Mouse (Mus musculus): ENCODE measurements around the gene Gstz1.
"Not testable (repeated sequence)": the region's sequence is repeated elsewhere in the genome, so short reads cannot be mapped to it uniquely, and the experiment has no call there.

Gstz1 gene

DNA sequence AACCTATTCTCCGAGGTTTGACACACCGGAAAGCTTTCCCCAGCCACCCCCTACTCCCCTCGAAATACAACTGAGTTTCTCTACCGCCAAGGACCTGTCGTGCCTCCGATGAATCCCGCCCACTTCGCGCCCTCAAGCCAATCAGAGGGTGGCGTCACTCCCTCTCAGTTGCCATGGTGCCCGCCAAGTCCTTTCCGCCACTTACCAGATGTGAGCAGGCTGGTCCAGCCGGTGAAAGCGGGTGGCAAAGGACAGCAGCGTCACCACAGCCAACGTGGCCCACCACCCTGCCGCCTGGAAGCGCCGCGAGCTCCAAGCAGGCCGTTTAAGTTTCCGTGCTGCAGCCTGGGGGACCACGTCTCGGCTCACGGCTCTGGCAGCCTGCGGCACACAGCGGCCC lies at the start of gene Gstz1:
TSS of gene Gstz1 (plus strand) at position 200 of the 400 bp plus-strand sequence.
- in situ Hi-C loops (cut with MseI, MboI): no loop called here

DNA sequence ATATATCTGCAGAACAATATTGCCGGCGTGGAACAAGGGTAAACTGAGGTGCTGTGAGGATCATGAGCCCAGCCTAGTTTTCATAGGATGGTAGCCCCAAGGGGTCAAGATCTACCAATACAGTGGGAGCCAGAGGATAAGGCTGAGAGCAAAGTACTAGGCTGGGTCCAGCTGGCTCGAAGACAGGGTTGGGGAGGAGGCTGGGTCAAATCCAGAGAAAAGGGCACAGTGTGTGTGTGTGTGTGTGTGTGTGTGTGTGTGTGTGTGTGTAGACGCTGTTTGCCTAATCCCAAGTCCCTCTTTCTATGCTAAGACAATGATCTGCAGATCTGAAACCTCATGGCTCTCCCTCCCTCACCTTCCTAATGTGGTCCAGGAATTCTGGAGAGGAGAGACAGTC lies 46.6 kb upstream of the Gstz1 start:
- in situ Hi-C loops (cut with MseI, MboI): no loop called here

DNA sequence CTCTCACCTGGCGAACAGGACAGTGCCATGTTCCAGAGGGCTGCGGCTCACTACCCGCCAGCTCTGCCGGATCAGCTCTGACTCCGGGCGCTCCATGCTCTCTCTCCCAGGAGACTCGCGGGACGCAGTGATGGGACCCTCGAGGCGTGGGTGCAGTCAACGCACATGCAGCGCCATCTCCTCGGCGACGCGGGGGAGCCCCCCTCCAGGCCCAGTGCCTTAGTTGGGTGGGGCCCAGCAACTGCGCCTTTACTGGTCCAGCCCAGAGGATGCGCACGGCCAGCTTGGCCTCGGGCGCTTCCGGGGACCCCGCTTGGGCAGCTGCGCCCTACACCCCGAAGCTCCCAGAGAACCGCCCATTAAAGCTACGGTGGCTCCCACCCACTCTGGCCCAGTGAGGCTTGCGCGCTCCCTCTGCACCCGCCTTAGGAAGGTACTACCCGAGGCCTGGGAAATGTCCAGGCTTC lies 44.8 kb upstream of the Gstz1 start, which contains the start of gene Ngb:
TSS of gene Ngb (minus strand) at position 375 of the 467 bp plus-strand sequence.
- in situ Hi-C loops (cut with MseI, MboI): no loop called here

DNA sequence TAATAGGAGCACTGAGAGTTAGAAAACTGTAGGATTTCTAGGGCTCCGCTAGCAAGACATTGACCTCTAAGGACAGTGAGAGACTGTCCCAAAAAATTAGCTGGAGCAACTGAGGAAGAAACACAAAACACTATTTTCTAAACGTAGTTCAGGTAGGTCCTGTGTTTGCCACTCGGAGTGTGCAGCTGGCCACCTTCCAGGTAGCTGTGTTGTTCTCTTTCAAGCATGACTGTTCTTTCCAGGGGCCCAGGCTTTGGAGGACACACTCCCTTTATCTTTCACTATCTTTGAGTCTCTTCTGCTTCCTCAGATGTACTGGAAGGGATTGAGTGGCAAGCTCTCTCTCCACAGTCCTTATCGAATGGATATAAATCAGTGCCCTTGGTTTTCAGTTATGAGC lies 43.5 kb upstream of the Gstz1 start:
- in situ Hi-C loops (cut with MseI, MboI): no loop called here

DNA sequence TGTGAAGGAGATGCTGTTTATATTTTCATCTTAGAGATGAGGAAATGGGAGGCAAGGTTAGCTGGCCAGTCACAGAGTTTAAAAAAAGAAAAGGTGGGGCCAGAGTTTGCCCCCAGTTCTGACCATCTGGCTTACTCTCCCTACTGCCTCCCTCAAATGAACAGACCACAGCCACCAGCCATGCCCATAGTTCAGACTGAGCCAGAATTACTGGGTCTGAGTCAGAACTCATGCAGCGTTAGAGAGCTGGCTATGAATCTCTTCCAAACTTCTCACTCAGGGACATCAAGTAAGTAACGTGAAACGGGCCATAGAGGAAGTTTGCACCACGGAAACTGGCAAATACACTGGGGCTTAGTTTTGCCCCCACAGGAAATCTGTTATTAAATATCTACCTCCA lies 42.2 kb upstream of the Gstz1 start:
- in situ Hi-C loops (cut with MseI, MboI): no loop called here

GRCm38 (mm10) chr12:87107357-87107977 lies 39.5 kb upstream of the Gstz1 start:
- in situ Hi-C loops (cut with MseI, MboI): no loop called here

- in situ Hi-C loops (cut with MseI, MboI): no loop called here
Observed at GRCm38 (mm10) chr12:87121918-87122589, 24.9 kb upstream of the Gstz1 start.

GRCm38 (mm10) chr12:87127256-87127655 lies 19.7 kb upstream of the Gstz1 start:
- in situ Hi-C loops (cut with MseI, MboI): no loop called here

DNA sequence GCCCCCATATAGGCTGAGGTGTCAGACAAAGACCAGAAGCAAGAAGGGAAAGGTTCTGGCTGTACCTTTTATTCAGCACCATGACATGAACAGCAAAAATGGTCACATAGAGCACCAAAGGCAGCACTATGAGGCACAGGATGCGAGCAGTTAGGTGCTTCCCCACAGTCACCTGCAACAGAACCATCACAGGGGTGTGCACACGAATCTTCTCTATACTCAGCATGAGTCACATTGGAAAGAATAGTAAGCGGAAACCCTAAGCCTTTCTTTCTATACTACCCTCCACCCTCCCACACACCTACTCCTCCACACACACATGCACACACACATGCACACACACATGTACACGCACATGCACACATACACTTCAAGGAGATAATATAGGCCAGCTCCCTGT lies 16.7 kb upstream of the Gstz1 start:
- in situ Hi-C loops (cut with MseI, MboI): no loop called here

DNA sequence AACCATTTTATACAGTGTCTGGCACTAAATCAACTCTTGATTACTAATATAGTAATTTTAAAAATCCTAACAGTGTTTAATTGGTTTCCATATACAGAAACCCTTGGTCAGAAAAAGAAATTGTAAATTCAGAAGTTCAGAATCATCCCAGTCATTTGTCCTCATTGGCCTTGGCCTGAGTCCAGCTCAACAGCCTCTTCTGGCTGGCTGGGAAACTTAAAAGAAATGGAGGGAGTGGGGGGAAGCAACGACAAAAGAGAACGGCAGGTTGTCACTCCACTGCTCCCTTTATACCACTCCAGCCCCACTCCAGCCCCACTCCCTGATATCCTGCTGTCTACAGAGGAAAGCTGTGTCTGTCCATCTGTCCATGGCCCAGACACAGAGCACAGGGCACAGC lies 15.8 kb upstream of the Gstz1 start:
- in situ Hi-C loops (cut with MseI, MboI): no loop called here

- in situ Hi-C loops (cut with MseI, MboI): no loop called here
Observed at GRCm38 (mm10) chr12:87131619-87132018, 15.3 kb upstream of the Gstz1 start.

- in situ Hi-C loops (cut with MseI, MboI): no loop called here
Observed at GRCm38 (mm10) chr12:87132210-87132609, 14.8 kb upstream of the Gstz1 start.

DNA sequence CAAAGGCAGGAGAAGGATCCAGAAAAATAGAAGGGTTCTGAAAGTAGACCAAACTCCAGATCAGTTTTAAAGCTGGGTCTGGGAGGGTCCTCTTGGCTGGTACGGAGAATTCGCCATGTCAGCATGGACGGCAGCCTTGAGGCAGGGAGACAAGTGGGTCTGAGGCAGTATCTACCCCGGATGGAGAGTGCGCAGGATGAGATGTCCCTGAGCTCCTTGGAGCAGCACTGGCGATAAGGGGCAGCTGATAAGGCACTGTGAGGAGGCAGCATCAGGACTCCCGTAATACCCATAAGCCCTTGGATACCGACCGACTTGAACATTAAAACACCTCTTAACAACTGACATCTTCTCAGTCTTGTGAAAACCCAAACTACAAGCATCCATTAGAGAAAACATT lies 14.2 kb upstream of the Gstz1 start:
- in situ Hi-C loops (cut with MseI, MboI): no loop called here

- in situ Hi-C loops (cut with MseI, MboI): no loop called here
Observed at GRCm38 (mm10) chr12:87137439-87138341, 9.3 kb upstream of the Gstz1 start.

- in situ Hi-C loops (cut with MseI, MboI): no loop called here
Observed at GRCm38 (mm10) chr12:87138342-87138701, 8.6 kb upstream of the Gstz1 start.

- in situ Hi-C loops (cut with MseI, MboI): no loop called here
Observed at GRCm38 (mm10) chr12:87138768-87139167, 8.2 kb upstream of the Gstz1 start.

GRCm38 (mm10) chr12:87142156-87142555 lies 4.8 kb upstream of the Gstz1 start:
- in situ Hi-C loops (cut with MseI, MboI): no loop called here

GRCm38 (mm10) chr12:87147395-87148089 lies 577 bp downstream of the Gstz1 start, which contains the start of gene Pomt2:
Gene Pomt2, minus strand, starts transcription at chr12:87147968.
- in situ Hi-C loops (cut with MseI, MboI): no loop called here

GRCm38 (mm10) chr12:87148136-87148535 lies 1.2 kb downstream of the Gstz1 start:
- in situ Hi-C loops (cut with MseI, MboI): no loop called here

DNA sequence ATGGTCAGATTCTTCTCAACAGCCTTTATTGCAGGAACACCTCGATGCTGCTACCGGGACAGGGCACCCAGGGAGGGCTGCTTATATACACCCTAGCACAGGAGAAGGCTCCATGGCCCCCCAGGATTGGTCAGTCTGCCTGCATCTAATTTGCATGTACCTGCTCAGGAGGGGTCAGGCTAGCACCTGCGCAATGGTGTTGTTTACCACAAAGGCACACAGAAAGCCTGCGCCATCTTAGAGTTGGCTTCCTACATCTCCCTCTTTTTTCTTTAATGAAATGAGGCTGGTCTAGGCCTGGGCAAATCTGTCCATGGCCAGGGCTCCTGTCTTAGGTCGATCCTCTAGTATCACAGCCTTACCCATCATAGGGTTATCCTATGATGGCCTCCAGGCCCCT lies 2.5 kb downstream of the Gstz1 start:
- in situ Hi-C loops (cut with MseI, MboI): no loop called here

DNA sequence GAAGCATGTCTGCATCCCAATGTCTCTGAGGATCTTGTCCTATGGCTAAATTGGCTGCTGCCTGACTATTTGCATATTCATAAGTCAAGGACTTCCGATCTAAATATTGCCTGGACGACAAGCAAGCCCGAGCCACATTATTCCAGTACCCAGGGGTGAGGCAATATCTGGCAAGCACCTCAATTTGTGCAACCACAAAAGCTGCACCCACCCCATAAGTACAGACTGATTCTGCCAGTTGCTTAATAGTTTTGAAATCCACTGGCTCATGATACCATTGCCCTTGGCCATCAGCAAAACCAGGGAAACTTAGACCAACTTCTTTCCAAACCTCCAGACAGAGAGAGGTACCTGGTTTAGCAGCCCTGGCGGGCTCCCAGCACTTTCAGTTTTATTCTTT lies 7.5 kb downstream of the Gstz1 start:
- in situ Hi-C loops (cut with MseI, MboI): not testable (repeated sequence)

DNA sequence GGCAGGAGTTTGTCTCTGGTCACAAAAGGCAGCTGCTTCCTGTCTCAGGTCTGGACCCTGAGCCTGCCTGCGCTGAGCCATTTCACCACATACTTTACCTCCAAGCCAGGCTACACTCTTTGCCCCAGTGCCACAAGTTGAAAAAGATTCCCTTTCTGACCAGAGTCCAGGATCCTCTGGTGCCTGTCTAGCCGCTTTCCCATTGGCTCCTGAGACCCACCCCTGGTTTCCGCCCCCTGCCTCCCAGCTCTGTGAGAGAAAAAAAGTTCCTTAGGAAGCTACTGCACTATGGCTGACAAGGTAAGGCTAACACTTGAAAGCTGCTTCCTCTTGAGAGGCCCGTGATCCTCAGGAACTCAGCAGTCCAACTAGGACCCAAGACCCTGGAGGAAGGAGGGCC lies 10.4 kb downstream of the Gstz1 start:
- in situ Hi-C loops (cut with MseI, MboI): no loop called here

Measured in mouse trophoblast stem cell (cell line).